Mouse (Mus musculus) cerebellum, postnatal 14 days (tissue): ENCODE results near the gene Nrp2.
A peak's percentile ranks its signal among the peaks of the same experiment; 100 is the strongest.

Source experiments
- DNase-seq, 2 experiments: peaks; one replicate each; pipeline ENCODE4 v3.0.0; 2021; ENCODE audit warnings: mixed read lengths in 2 of 2

Nrp2 gene

GRCm38 (mm10) chr1:62704889-62705516 lies 1.9 kb downstream of the Nrp2 start:
- DNase-seq, result no peak

GRCm38 (mm10) chr1:62705517-62705981 lies 2.5 kb downstream of the Nrp2 start:
- peak in 1 of 2 experiments; percentile 48 for DNase-seq

GRCm38 (mm10) chr1:62706085-62707021 lies 3.3 kb downstream of the Nrp2 start:
- DNase-seq, result peak; percentile 52 to 60

DNA sequence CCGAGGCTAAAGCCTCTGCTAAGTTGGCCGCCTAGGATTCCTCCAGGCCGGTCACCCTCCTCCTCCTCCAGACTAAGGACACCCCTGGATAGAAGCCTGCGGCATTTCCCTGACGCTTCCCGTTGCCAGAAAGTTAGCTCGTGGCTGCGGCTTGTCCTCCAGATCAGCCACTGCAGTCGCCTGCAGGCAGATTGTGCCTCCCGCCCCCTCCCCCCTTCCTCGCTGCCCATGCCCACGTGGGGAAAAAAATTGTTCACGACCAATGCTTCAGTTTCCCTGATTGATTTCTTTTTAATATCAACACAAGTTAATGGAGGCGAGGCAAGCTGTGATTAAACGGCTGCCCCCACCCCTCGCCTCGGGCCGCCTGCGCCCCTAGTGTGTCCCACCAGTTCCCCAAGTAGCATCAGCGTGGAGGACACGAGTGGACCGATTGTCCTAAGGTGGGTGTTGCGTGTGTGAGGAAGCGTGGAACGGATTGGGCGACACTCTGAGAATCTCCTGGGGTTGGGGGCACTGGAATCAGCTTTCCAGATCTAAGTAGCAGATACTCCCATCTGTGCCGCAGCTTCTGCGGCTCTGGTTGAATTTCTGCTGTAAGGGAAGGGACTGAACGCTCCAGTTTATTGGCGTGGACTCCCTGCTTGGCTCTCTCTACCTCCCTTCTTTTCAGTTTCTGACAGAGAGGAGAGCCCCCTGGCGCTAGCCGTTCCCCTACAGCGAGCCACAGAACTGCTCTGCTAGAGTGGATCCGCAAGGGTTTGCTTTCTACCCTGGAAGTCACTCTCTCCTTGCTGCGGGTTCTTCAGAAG lies 4.2 kb downstream of the Nrp2 start:
- DNase-seq, result peak; percentile 48 to 50

- DNase-seq, result no peak
These were observed 5.1 kb downstream of the Nrp2 start for GRCm38 (mm10) chr1:62707913-62708860.

DNA sequence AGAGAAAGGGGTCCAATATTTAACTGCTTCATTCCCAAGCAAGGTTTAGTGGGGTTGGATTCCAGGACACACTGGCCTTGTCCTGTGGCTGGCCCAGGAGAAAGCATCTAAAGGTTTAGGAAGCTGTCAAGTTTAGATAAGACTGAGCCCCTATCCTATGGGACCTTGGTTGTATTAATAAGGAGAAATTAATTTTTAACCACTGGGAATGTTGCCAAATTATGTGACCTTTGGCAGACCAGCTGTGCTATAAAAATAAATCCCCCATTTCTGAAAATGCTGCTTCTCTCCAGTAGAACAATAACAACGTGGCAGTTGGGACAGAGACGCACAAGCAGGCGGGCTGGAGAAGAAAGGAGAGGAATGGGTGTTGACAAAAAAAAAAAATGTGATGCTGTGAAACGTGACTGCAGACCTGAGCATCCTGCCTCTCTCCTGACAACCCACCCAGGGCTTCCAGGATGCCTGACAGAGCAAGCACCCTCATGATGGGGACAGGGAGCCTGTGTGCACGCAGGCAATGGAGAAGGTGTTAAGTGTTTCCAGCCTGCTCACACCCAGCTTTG lies 6.8 kb downstream of the Nrp2 start:
- no peak for DNase-seq

DNA sequence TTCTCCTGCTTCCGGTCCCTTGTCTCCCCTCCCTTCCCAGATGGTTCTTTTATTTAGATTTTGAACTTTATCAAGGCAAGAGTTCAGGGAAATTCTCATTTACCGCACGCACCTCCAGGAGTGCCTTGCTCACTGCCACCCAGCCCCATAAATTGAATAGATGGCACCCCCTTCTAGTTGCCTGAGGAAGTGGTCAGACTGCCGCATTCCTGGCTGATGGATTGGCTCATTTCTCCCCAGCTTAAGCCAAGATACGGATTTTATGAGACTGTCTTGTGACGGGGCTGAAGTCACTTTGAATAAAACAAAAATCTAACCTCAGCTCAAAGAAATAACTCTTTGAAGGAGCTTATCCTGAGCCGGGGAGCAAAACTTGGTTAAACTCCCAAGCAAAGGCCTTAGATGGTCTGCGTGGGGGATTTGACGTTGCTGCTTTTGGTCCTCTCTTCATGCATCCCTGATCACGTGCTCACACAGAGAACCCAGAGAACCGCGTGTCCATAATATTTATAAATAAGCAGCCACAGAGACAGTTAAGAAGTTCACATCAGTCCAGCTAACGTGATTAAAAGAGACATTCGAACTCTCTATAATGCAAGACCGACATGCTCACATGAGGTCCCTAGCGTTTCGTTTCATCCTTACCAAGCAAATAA lies 10.1 kb downstream of the Nrp2 start:
- no peak for DNase-seq

DNA sequence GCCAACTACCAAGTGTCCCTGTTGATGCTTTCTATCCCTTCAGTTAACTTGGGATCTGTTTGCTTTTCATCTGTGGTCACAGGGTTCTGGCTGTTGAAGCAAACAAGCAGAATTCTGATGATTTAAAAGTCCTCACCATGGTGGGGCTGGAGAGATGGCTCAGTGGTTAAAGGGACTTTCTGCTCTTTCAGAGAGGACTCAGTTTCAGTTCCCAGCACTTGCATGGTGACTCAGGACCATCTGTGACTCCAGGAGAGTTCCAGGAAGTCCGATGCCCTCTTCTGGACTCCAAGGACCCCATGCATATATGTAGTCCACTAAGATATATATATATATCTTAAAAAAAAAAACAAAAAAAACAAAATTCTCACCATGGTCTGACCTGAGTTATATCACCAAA lies 11.9 kb downstream of the Nrp2 start:
- DNase-seq, result no peak

DNA sequence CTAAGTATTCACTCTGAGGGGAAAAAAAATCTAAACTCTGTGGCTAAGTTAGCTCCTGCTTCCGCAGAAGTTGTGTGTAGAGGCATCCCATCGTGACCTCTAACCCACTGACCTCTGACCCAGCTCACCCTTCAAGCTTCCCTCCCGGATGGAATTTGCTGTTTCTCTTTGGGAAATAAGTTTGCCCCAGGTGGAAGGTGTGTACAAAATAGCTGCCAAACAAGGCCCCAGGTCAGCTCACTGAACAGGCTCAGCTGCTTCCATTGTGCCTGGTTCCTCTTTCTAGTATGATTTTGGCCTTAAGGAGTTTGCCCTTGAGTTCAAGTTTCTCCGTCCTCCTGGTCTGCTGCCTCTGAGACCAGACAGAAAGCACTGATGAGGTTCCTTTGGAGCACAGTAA lies 12.6 kb downstream of the Nrp2 start:
- DNase-seq, result no peak

DNA sequence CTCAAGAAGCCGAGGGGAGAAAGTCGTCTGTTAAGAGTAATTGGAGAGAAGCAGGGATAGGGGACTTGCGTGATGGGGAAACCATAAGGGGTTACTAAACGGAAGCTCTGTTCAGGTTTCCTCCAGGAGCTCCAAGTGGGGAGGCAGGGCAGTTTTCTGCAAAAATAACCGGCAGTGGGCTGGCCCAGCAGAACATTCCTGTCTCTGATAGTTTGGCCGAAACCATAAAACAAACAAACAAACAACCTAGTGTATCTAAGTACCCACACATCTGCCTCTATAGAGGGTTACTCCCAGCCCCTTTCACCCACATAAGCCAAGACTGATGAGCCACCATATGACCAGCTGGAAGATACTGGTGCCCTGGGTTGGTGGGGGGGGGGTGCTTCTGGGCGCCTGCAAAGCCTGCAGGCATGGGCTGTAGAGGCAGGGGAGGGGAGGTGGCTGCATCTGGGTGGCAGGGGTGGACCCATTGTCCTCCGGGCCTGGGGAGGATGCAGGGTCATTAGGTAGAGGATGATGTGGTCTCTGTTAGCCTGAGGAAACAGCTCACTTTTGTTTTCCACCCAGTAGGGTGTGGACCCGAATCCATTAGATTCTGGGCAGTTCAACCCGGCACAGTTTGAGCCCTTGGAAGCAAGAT lies 13.9 kb downstream of the Nrp2 start:
- no peak for DNase-seq

DNA sequence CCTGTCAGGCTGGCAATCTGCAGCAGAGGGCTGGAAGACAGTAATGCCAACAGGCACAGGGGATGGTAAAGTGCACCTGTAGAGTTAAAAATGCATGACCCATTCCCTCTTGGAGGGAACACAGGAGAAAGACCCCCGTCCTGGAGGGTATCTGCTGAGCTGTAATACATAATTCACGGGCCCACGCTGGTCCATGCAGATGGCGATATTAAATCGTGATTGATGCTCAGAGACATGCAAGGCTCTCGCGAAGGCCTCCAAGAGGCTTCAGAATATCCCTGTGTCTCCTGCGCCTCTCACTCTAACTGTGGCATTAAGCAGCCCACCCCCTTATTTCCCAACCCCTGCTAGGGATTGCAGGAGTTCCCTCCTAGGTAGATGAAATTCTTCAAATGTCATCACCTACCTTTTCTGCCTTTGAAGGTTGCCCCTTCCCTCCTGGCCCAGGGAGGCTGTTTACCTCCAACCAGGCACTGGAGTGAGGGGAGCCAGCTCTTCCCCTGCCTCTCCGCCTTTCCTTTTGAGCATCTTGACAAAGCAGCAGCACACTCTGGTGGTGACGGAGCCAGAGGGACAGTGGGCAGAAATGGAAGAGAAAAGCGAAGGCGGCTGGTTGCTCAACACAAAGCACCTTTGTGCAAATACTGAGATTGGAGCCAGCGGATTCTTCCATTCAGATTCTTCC lies 14.6 kb downstream of the Nrp2 start:
- peak; percentile 62 to 70 for DNase-seq

DNA sequence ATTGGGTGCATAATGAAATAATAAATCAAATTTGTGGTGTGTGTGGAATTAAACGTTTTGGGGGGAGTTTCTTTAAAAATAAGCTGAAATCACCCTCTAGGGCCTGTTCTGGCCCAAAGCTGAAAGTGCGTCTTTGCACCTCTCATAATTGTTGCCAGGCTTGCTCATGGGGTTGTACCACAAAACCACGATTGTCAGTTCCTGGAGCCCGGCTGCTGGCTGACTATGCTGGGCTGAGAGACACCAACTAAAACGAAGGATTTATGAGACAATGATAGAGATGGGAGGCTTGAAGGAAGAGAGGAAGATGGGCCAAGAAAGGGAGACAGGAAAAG lies 15.1 kb downstream of the Nrp2 start:
- no peak for DNase-seq

DNA sequence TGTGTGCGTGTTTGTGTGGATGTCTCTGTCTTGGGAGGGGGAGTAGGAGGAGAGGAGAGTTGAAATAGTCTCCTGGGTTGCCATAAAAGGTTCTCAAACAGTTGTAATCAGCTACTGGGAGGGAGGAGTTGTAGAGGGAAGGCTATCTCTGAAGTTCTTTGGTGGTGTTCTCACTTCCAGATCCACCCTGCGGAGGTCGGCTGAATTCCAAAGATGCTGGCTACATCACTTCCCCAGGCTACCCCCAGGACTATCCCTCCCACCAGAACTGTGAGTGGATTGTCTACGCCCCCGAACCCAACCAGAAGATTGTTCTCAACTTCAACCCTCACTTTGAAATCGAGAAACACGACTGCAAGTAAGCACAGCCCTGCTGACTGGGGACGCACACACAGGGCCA lies 15.7 kb downstream of the Nrp2 start:
- DNase-seq, result no peak

DNA sequence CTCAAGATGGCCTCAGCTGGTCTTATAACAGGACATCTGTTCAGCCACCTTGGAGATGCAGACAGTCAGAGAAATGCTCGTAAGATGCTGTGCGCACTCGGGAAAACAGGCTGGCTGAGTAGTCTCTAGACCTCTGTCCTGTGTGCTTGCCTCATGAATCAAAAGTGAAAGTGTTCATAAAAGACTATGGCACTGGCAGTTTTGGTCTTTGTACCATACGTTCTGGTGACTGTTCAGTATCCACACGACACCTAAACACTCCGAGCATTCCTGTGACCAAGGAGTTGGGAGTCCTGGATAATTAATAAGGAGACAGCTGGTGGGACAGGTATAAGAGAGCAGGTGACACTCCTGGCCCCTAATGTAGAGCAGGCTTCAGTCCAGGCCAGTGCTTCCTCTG lies 16.7 kb downstream of the Nrp2 start:
- DNase-seq, result no peak

DNA sequence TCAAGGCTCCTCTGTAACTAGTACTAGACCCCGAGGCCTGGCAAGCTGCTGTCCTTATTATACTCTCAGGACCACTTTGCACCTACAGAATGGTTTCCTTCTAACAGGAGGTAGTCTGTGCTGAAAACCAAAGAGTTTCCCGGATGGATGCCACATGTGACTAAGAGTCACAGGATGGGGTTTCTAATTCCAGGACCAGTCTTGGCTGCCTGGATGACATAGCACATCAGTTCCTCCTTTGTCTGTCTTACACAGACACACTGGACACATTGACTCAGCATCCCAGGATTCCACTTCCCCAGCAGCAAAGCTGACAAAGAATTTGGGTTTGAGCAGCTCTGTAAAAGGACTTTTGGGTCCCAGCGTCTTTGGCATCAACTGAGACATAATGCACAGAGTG lies 17.1 kb downstream of the Nrp2 start:
- DNase-seq, result no peak

DNA sequence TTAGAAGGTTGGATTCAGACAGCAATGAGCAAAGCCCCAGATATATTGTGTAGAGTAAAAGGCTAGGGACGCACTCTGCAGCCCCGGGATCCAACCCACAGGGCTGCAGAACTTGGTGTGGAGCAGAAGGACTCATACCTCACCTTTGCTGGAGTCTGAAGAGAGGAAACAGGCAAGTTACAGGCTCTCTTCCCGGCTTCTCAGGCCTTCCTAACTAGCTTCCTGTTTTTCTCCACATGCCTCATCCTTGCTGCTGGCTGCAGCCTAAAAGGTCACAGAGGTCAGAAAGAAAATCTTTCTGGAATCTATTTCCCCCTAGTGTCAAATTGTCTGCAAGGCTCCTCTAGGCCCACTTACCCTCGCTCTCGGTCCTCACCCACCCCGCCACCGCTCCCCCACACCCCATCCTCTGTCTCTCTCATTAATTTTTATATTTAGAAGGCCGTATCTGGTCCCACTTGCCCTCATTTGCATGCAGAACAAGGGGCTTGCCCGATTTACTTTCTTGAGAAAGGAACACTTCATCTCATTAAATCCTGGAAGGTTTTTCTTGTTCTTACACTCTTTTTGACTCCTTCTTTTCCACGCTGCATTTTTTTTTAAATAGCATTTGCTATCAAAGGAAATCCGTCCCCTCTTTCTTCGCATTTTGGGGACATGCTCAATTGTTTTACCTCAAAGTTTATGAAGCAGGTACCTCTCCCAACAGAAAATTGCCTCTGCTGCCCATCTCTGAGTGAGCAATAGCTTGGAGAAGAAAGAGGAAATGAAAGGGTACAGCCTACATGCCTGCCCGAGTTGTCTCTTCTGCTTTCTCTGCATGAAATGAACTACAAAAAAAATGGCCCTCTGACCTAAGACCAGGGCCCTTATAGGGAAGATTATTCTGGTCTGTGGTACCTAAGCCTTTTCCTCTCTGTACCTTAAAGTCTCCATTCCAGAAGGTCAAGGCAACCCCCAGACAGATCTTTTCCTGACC lies 17.9 kb downstream of the Nrp2 start:
- no peak for DNase-seq

DNA sequence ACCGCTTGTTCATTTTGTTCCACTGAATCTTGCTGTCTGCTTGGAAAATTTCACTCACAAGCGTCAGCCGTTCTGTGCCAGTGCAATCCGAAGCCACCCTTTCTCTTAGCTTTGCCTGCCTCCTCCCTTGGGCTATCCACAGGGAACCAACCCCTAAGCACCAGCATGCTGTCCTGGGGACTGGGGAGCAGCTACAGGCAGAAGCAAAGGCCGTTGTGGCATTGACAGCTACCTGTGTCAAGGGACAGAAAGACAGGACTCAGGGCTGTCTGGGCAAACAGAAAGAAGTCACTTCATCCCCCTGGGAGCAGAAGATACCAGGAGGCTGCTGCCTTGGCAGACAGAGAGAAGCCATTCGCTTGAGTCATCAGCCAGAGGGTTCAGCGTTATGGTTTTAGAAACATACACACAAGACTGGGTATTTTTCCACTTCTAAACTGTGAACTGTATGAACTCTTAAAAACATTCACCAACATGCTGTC lies 18.7 kb downstream of the Nrp2 start:
- DNase-seq, result no peak

DNA sequence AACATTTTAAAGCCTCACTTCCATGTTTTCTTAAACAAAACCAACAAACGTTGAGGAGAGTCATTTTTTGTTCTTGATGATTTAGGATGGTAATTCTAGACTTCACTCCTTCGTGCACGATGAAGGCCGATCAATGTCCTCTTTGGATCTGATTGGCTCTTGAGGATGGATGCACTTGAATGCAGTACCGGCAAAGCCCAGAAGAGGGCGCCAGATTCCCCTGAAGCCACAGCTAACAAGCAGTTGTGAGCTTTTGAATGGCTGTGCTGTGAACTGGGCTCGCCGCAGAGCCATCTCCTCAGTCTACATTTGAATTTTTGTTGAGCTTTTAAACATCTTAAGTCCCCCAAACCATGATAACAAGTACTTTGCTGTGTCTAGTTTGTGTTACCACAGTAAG lies 19.4 kb downstream of the Nrp2 start:
- DNase-seq, result no peak

DNA sequence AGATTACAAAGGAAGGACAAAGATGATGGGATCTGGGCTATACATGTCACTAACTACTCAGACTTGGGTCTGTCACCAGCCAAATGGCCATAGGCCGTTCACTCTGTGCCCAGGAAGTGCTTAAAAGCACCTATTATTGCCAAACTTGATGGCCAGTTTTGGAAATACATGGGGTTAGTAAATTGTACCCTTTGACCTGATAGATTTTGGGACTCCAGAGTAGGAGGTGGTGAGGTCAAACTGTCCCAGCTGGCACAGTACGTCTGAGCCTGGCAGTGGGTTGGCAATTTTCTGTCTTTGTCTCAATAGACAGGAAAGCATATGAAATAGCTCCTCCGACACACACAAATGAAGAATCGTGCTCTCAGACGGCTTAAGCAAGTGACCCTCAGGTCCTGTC lies 20.8 kb downstream of the Nrp2 start:
- DNase-seq, result no peak
